Mouse (Mus musculus): ENCODE results near the gene Thbs4. TPM values are rescaled to one million over a fixed set of nuclear protein-coding genes. Genes with fewer than 3 reads are reported as not detected.

Gene Thbs4
- total and polyA plus RNA-seq, 2 experiments from 2014 or later: 13.4 to 15.3 TPM

GRCm38 (mm10) chr13:92784311-92784710 lies 10.3 kb downstream of the Thbs4 start:
- Histone ChIP-seq H3K4me2 (ENCODE audit: low read depth, low read length) (no peak overlapping the region), H3K9me3 (replicated peaks; ENCODE audit: control insufficient read depth, low read length) (no peaks in the 10 kb centered on the region), H3K36me3 (replicated peaks; ENCODE audit: control insufficient read depth, insufficient read depth, low read length) (no peaks in the 10 kb centered on the region), H3K27me3 (ENCODE audit: control insufficient read depth, insufficient read depth, low read length) (no peaks in the 10 kb centered on the region), H3K27ac (ENCODE audit: low read depth) (no peak overlapping the region), H3K4me3 (ENCODE audit: low read depth, low read length) (no peak overlapping the region), H3K4me1 (ENCODE audit: control insufficient read depth, insufficient read depth) (peaks cover 6% of the 10 kb centered on the region; the same call in 1 of the 2 replicates), H3K9ac (replicated peaks; ENCODE audit: low read depth, low read length) (no peak overlapping the region)
- DNase-seq (ENCODE audit: low spot score) (no peak), ATAC-seq (ENCODE audit: insufficient read depth, low read depth) (no peak)
- WGBS: 88% methylated on average over 3 of the region's 3 CpGs
- TF ChIP-seq EP300 (IDR thresholded peaks at IDR 0.05; ENCODE audit: low read depth): no peak
- TF ChIP-seq CTCF (IDR thresholded peaks at IDR 0.05; ENCODE audit: low read depth): no peak

- Histone ChIP-seq H3K27ac (ENCODE audit: low read depth) (no peak overlapping the region), H3K9ac (replicated peaks; ENCODE audit: low read depth, low read length) (no peak overlapping the region), H3K4me3 (ENCODE audit: low read depth, low read length) (no peak overlapping the region), H3K27me3 (ENCODE audit: control insufficient read depth, insufficient read depth, low read length) (no peaks in the 10 kb centered on the region), H3K9me3 (replicated peaks; ENCODE audit: control insufficient read depth, low read length) (no peaks in the 10 kb centered on the region), H3K4me2 (ENCODE audit: low read depth, low read length) (no peak overlapping the region), H3K36me3 (replicated peaks; ENCODE audit: control insufficient read depth, insufficient read depth, low read length) (no peaks in the 10 kb centered on the region), H3K4me1 (ENCODE audit: control insufficient read depth, insufficient read depth) (peaks cover 6% of the 10 kb centered on the region; the same call in 1 of the 2 replicates)
- ATAC-seq (ENCODE audit: insufficient read depth, low read depth) (no peak), DNase-seq (ENCODE audit: low spot score) (no peak)
- TF ChIP-seq EP300 (IDR thresholded peaks at IDR 0.05; ENCODE audit: low read depth) (no peak), CTCF (IDR thresholded peaks at IDR 0.05; ENCODE audit: low read depth) (no peak)
- 86% methylated on average over 4 of the region's 4 CpGs for WGBS
These were observed 11.1 kb downstream of the Thbs4 start for GRCm38 (mm10) chr13:92783551-92783950.

GRCm38 (mm10) chr13:92780927-92781326 lies 13.7 kb downstream of the Thbs4 start:
- no peak overlapping the region for H3K4me2 ChIP-seq (ENCODE audit: low read depth, low read length)
- ATAC-seq (ENCODE audit: insufficient read depth, low read depth) (no peak), DNase-seq (ENCODE audit: low spot score) (no peak)
- peaks cover 6% of the 10 kb centered on the region; the same call in 1 of the 2 replicates for H3K4me1 ChIP-seq (ENCODE audit: control insufficient read depth, insufficient read depth)
- 76% methylated on average over 8 of the region's 8 CpGs for WGBS
- H3K36me3 ChIP-seq (replicated peaks; ENCODE audit: control insufficient read depth, insufficient read depth, low read length): no peaks in the 10 kb centered on the region
- no peak overlapping the region for H3K9ac ChIP-seq (replicated peaks; ENCODE audit: low read depth, low read length)
- H3K27me3 ChIP-seq (ENCODE audit: control insufficient read depth, insufficient read depth, low read length): no peaks in the 10 kb centered on the region
- H3K27ac ChIP-seq (ENCODE audit: low read depth): no peak overlapping the region
- TF ChIP-seq EP300 (IDR thresholded peaks at IDR 0.05; ENCODE audit: low read depth) (no peak), CTCF (IDR thresholded peaks at IDR 0.05; ENCODE audit: low read depth) (no peak)
- no peaks in the 10 kb centered on the region for H3K9me3 ChIP-seq (replicated peaks; ENCODE audit: control insufficient read depth, low read length)
- no peak overlapping the region for H3K4me3 ChIP-seq (ENCODE audit: low read depth, low read length)

- H3K9me3 ChIP-seq (replicated peaks; ENCODE audit: control insufficient read depth, low read length): no peaks in the 10 kb centered on the region
- H3K9ac ChIP-seq (replicated peaks; ENCODE audit: low read depth, low read length): no peak overlapping the region
- WGBS: 75% methylated on average over 4 of the region's 4 CpGs
- no peak for DNase-seq (ENCODE audit: low spot score)
- H3K27ac ChIP-seq (ENCODE audit: low read depth): no peak overlapping the region
- TF ChIP-seq CTCF (IDR thresholded peaks at IDR 0.05; ENCODE audit: low read depth) (no peak), EP300 (IDR thresholded peaks at IDR 0.05; ENCODE audit: low read depth) (no peak)
- ATAC-seq (ENCODE audit: insufficient read depth, low read depth): no peak
- peaks cover 6% of the 10 kb centered on the region; the same call in 1 of the 2 replicates for H3K4me1 ChIP-seq (ENCODE audit: control insufficient read depth, insufficient read depth)
- H3K36me3 ChIP-seq (replicated peaks; ENCODE audit: control insufficient read depth, insufficient read depth, low read length): no peaks in the 10 kb centered on the region
- H3K4me3 ChIP-seq (ENCODE audit: low read depth, low read length): no peak overlapping the region
- no peaks in the 10 kb centered on the region for H3K27me3 ChIP-seq (ENCODE audit: control insufficient read depth, insufficient read depth, low read length)
- no peak overlapping the region for H3K4me2 ChIP-seq (ENCODE audit: low read depth, low read length)
These were observed 14.5 kb downstream of the Thbs4 start for GRCm38 (mm10) chr13:92780076-92780475.

- 58% methylated on average over 7 of the region's 7 CpGs for WGBS
- no peak for ATAC-seq (ENCODE audit: insufficient read depth, low read depth)
- TF ChIP-seq EP300 (IDR thresholded peaks at IDR 0.05; ENCODE audit: low read depth) (no peak), CTCF (IDR thresholded peaks at IDR 0.05; ENCODE audit: low read depth) (no peak)
- H3K9me3 ChIP-seq (replicated peaks; ENCODE audit: control insufficient read depth, low read length): no peaks in the 10 kb centered on the region
- H3K4me2 ChIP-seq (ENCODE audit: low read depth, low read length): no peak overlapping the region
- no peak overlapping the region for H3K9ac ChIP-seq (replicated peaks; ENCODE audit: low read depth, low read length)
- H3K36me3 ChIP-seq (replicated peaks; ENCODE audit: control insufficient read depth, insufficient read depth, low read length): no peaks in the 10 kb centered on the region
- H3K4me1 ChIP-seq (ENCODE audit: control insufficient read depth, insufficient read depth): peaks cover 6% of the 10 kb centered on the region; the same call in 1 of the 2 replicates
- no peak overlapping the region for H3K27ac ChIP-seq (ENCODE audit: low read depth)
- no peak for DNase-seq (ENCODE audit: low spot score)
- H3K4me3 ChIP-seq (ENCODE audit: low read depth, low read length): no peak overlapping the region
- no peaks in the 10 kb centered on the region for H3K27me3 ChIP-seq (ENCODE audit: control insufficient read depth, insufficient read depth, low read length)
These were observed 16.0 kb downstream of the Thbs4 start for GRCm38 (mm10) chr13:92778642-92779041.

GRCm38 (mm10) chr13:92775916-92776315 lies 18.7 kb downstream of the Thbs4 start:
- DNase-seq (ENCODE audit: low spot score) (no peak), ATAC-seq (ENCODE audit: insufficient read depth, low read depth) (no peak)
- H3K9me3 ChIP-seq (replicated peaks; ENCODE audit: control insufficient read depth, low read length): no peaks in the 10 kb centered on the region
- H3K27ac ChIP-seq (ENCODE audit: low read depth): no peak overlapping the region
- H3K9ac ChIP-seq (replicated peaks; ENCODE audit: low read depth, low read length): no peak overlapping the region
- no peak overlapping the region for H3K4me3 ChIP-seq (ENCODE audit: low read depth, low read length)
- no peaks in the 10 kb centered on the region for H3K36me3 ChIP-seq (replicated peaks; ENCODE audit: control insufficient read depth, insufficient read depth, low read length)
- no peak for TF ChIP-seq CTCF (IDR thresholded peaks at IDR 0.05; ENCODE audit: low read depth)
- TF ChIP-seq EP300 (IDR thresholded peaks at IDR 0.05; ENCODE audit: low read depth): no peak
- no peak overlapping the region for H3K4me2 ChIP-seq (ENCODE audit: low read depth, low read length)
- 63% methylated on average over 7 of the region's 7 CpGs for WGBS
- no peaks in the 10 kb centered on the region for H3K27me3 ChIP-seq (ENCODE audit: control insufficient read depth, insufficient read depth, low read length)
- H3K4me1 ChIP-seq (ENCODE audit: control insufficient read depth, insufficient read depth): no peaks in the 10 kb centered on the region
